Mouse (Mus musculus) ES-Bruce4 (cell line): ENCODE results near the gene Hspa8.

Experiments
- CTCF ChIP-seq: IDR thresholded peaks from one replicate; pipeline ENCODE4 v1.8.1; 2011; ENCODE audit warnings: low read depth, low read length
- EP300 ChIP-seq: IDR thresholded peaks from 2 replicates; pipeline ENCODE4 v1.6.1; 2011; ENCODE audit warnings: low read depth, low read length; ENCODE audit not compliant: insufficient read depth
- POLR2A ChIP-seq: IDR thresholded peaks from one replicate; pipeline ENCODE4 v1.8.1; 2011; ENCODE audit warnings: low read length; ENCODE audit not compliant: insufficient read depth

DNA sequence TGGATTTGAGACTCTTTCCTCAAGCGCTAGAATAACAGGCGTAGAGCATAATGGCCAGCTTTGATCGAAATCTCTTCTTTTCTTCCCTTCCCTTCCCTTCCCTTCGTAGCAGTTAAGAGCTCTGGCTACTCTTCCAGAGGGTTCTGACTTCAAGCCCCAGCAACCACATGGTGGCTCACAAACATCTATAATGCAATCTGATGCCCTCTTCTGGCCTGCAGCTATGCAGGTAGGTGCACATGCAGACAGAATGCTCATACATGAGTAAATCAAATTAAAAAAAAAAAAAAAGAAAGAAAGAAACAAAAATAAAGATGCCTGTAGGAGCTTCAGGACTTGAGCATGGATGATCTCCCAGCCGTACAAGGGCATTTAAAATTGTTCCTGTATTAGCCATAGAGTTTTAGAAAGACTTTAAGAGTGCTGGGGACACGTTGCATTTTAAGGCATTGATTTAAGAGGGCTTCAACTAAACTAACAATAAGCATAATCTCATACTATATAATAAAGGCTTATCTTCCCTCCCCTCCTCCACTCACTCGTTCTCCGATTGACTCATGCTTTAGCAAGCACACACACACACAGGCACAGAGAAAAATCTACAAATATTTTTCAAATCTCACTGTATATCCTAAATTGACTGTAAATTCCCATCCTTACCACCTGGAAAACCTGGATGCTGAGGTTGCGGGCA lies 35.8 kb upstream of the Hspa8 start:
- no peak for TF ChIP-seq POLR2A
- no peak for TF ChIP-seq EP300
- TF ChIP-seq CTCF = no peak
